Mouse (Mus musculus): ENCODE data around the gene March4. TPM values are rescaled to one million over a fixed set of nuclear protein-coding genes. Genes with fewer than 3 reads are reported as not detected.

The March4 gene
- polyA plus RNA-seq, 1 experiment from 2014 or later, result 3.1 TPM

DNA sequence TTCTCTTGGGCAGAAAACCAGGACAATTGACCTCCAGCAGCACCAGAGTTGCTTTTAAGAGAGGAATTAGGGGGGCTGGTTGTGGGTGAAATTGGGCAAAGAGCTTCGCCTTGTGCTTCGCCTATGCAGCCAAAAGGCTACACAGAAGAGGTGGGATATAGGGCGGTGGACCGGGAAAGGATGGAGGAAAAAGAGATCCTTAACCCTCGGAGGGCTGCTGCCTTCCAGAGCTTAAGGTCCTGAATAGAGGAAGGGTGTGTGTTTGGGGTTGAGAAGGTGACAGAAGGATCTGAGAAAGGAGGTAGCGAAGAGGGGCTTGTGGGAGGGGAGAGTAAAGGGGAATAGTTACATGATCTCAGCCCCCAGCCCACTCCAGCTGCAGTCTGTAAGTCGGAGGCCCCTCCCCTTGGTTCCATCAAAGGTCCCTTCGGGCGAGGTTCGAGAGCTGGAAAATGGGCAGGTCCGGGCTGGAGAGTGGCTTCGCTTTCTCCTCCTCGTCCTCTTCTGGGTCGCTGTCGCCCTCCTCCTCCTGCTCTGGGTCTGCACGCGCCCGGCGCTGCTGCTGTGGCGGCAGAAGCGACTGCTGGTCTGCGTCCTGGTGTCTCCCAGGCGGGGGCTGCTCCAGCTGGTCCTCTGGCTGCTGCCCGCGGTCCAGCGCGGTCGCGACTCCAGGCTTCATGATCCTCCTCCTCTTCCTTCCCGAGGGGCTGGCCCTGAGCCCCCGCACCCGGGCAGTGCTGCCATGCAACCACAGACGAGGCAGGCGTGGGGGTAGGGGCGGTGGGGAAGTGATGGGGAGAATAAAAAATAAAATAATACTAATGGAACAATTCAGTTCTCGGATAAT lies 782 bp downstream of the March4 start:
- peak; percentile 70 for ATAC-seq (ENCODE audit: insufficient read depth, low FRiP score, low TSS enrichment)
- Histone ChIP-seq H3K4me1 (ENCODE audit: control insufficient read depth, insufficient read depth, low read length) (peaks cover 9% of the 10 kb centered on the region; the same call in 1 of the 2 replicates), H3K4me3 (ENCODE audit: low read depth, low read length) (peak overlapping the region; percentile 33), H3K36me3 (ENCODE audit: control insufficient read depth, insufficient read depth, low read length) (no peaks in the 10 kb centered on the region), H3K4me2 (ENCODE audit: low read depth) (peak overlapping the region; percentile 79), H3K9ac (ENCODE audit: low read length) (peak overlapping the region; percentile 57), H3K9me3 (ENCODE audit: control insufficient read depth, low read length) (no peaks in the 10 kb centered on the region), H3K27me3 (ENCODE audit: control insufficient read depth, insufficient read depth, low read length) (peaks cover 8% of the 10 kb centered on the region; the same call in 1 of the 2 replicates), H3K27ac (ENCODE audit: low read depth, low read length) (peak overlapping the region; percentile 64)
- DNase-seq (ENCODE audit: low spot score), result peak; percentile 63
- WGBS, result 2% methylated on average over 35 of the region's 36 CpGs

GRCm38 (mm10) chr1:72533439-72533838 lies 3.3 kb downstream of the March4 start:
- Histone ChIP-seq H3K4me3 (ENCODE audit: low read depth, low read length) (peak overlapping the region; percentile 13; the same call in 1 of the 2 replicates), H3K9me3 (ENCODE audit: control insufficient read depth, low read length) (no peaks in the 10 kb centered on the region), H3K27ac (ENCODE audit: low read depth, low read length) (no peak overlapping the region), H3K27me3 (ENCODE audit: control insufficient read depth, insufficient read depth, low read length) (peaks cover 8% of the 10 kb centered on the region; the same call in 1 of the 2 replicates), H3K36me3 (ENCODE audit: control insufficient read depth, insufficient read depth, low read length) (no peaks in the 10 kb centered on the region), H3K9ac (ENCODE audit: low read length) (no peak overlapping the region), H3K4me2 (ENCODE audit: low read depth) (peak overlapping the region; percentile 28), H3K4me1 (ENCODE audit: control insufficient read depth, insufficient read depth, low read length) (peaks cover 9% of the 10 kb centered on the region; the same call in 1 of the 2 replicates)
- no peak for ATAC-seq (ENCODE audit: insufficient read depth, low FRiP score, low TSS enrichment)
- no peak for DNase-seq (ENCODE audit: low spot score)

GRCm38 (mm10) chr1:72532926-72533325 lies 3.8 kb downstream of the March4 start:
- no peak overlapping the region for H3K9ac ChIP-seq (ENCODE audit: low read length)
- peak overlapping the region; percentile 27 for H3K4me2 ChIP-seq (ENCODE audit: low read depth)

DNA sequence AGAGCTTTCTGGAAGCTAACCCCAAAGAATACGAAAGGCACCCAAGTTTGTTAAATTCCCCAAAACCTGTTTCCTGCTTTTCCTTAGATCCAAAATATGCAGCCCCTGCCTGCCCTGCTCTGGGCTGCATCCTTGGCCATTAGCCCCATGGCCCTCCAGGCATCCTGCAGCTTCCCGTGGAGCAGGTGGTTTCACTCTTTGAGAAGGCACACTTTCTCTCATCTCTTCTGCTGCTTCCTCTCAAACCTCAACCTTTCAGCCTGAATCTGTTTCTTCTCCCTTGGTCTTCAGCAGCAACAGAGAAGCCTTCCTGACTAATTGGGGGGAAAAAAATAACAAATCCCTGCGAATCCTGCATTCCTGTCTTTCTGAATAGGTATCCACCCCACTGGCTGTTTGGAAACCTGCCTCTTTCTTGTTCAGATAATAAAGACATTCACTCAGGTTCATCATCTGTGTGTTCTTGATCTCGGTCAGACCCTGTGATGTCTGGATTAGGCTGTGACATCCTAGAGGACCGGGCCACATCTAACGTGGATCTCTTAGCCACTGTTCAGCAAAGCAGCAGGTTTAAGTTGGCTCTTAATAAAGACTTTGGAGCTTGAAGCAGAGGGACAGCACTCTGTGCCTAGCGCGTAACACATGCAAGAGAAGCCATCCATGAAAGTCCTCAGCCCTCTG lies 6.1 kb downstream of the March4 start:
- H3K4me3 ChIP-seq (ENCODE audit: low read depth, low read length), result no peak overlapping the region

More at GRCm38 (mm10) chr1:72532926-72533325, 3.8 kb downstream of the March4 start:
- ATAC-seq (ENCODE audit: insufficient read depth, low FRiP score, low TSS enrichment) (no peak), DNase-seq (ENCODE audit: low spot score) (no peak)
- Histone ChIP-seq H3K4me1 (ENCODE audit: control insufficient read depth, insufficient read depth, low read length) (peaks cover 9% of the 10 kb centered on the region; the same call in 1 of the 2 replicates), H3K27me3 (ENCODE audit: control insufficient read depth, insufficient read depth, low read length) (peaks cover 8% of the 10 kb centered on the region; the same call in 1 of the 2 replicates), H3K4me3 (ENCODE audit: low read depth, low read length) (peak overlapping the region; percentile 13; the same call in 1 of the 2 replicates), H3K36me3 (ENCODE audit: control insufficient read depth, insufficient read depth, low read length) (no peaks in the 10 kb centered on the region), H3K9me3 (ENCODE audit: control insufficient read depth, low read length) (no peaks in the 10 kb centered on the region), H3K27ac (ENCODE audit: low read depth, low read length) (no peak overlapping the region)
- 92% methylated on average over 5 of the region's 5 CpGs for WGBS

DNA sequence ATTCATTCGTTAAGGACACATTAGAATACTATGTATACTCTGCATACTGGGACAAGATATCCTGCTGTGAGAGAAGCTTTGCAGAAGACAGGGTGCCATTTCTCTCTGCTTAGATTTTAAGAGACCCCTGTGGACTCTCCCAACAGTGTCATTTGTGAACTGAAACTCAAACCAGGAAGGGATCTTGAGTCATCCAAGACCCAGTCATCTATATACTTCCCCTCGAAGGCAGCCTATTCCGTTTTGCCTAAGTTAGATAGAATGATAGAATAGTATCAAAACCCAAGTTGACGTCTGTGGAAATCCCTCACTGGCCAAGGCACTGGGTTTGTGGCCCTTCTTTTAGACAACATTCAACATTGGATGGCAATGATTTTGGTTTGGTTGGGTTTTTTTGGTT lies 7.5 kb downstream of the March4 start:
- Histone ChIP-seq H3K4me2 (ENCODE audit: low read depth) (no peak overlapping the region), H3K36me3 (ENCODE audit: control insufficient read depth, insufficient read depth, low read length) (no peaks in the 10 kb centered on the region), H3K4me3 (ENCODE audit: low read depth, low read length) (no peak overlapping the region), H3K9ac (ENCODE audit: low read length) (no peak overlapping the region), H3K9me3 (ENCODE audit: control insufficient read depth, low read length) (no peaks in the 10 kb centered on the region), H3K27me3 (ENCODE audit: control insufficient read depth, insufficient read depth, low read length) (0 out of 2 replicates have a peak, but pooled peaks cover under 1% of the 10 kb centered on the region), H3K4me1 (ENCODE audit: control insufficient read depth, insufficient read depth, low read length) (no peaks in the 10 kb centered on the region), H3K27ac (ENCODE audit: low read depth, low read length) (no peak overlapping the region)
- no peak for DNase-seq (ENCODE audit: low spot score)
- WGBS, result 84% methylated on average over 4 of the region's 4 CpGs
- ATAC-seq (ENCODE audit: insufficient read depth, low FRiP score, low TSS enrichment), result no peak

More for the DNA sequence above, 6.1 kb downstream of the March4 start:
- H3K9me3 ChIP-seq (ENCODE audit: control insufficient read depth, low read length), result no peaks in the 10 kb centered on the region
- no peaks in the 10 kb centered on the region for H3K4me1 ChIP-seq (ENCODE audit: control insufficient read depth, insufficient read depth, low read length)
- ATAC-seq (ENCODE audit: insufficient read depth, low FRiP score, low TSS enrichment), result no peak
- H3K27me3 ChIP-seq (ENCODE audit: control insufficient read depth, insufficient read depth, low read length), result peaks cover 6% of the 10 kb centered on the region; the same call in 1 of the 2 replicates
- DNase-seq (ENCODE audit: low spot score), result no peak
- WGBS, result 86% methylated on average over 8 of the region's 8 CpGs
- no peak overlapping the region for H3K27ac ChIP-seq (ENCODE audit: low read depth, low read length)
- no peaks in the 10 kb centered on the region for H3K36me3 ChIP-seq (ENCODE audit: control insufficient read depth, insufficient read depth, low read length)
- H3K4me2 ChIP-seq (ENCODE audit: low read depth), result no peak overlapping the region
- H3K9ac ChIP-seq (ENCODE audit: low read length), result no peak overlapping the region

- Histone ChIP-seq H3K9ac (ENCODE audit: low read length) (no peak overlapping the region), H3K4me2 (ENCODE audit: low read depth) (no peak overlapping the region), H3K27ac (ENCODE audit: low read depth, low read length) (no peak overlapping the region), H3K9me3 (ENCODE audit: control insufficient read depth, low read length) (no peaks in the 10 kb centered on the region), H3K4me1 (ENCODE audit: control insufficient read depth, insufficient read depth, low read length) (no peaks in the 10 kb centered on the region), H3K27me3 (ENCODE audit: control insufficient read depth, insufficient read depth, low read length) (no peaks in the 10 kb centered on the region), H3K36me3 (ENCODE audit: control insufficient read depth, insufficient read depth, low read length) (no peaks in the 10 kb centered on the region), H3K4me3 (ENCODE audit: low read depth, low read length) (no peak overlapping the region)
- ATAC-seq (ENCODE audit: insufficient read depth, low FRiP score, low TSS enrichment) (no peak), DNase-seq (ENCODE audit: low spot score) (no peak)
- 81% methylated on average over 6 of the region's 6 CpGs for WGBS
Measured at GRCm38 (mm10) chr1:72523601-72524000, 13.1 kb downstream of the March4 start.

GRCm38 (mm10) chr1:72510778-72511520 lies 25.8 kb downstream of the March4 start:
- no peaks in the 10 kb centered on the region for H3K27me3 ChIP-seq (ENCODE audit: control insufficient read depth, insufficient read depth, low read length)
- H3K9ac ChIP-seq (ENCODE audit: low read length), result no peak overlapping the region
- H3K9me3 ChIP-seq (ENCODE audit: control insufficient read depth, low read length), result no peaks in the 10 kb centered on the region
- no peaks in the 10 kb centered on the region for H3K36me3 ChIP-seq (ENCODE audit: control insufficient read depth, insufficient read depth, low read length)
- no peaks in the 10 kb centered on the region for H3K4me1 ChIP-seq (ENCODE audit: control insufficient read depth, insufficient read depth, low read length)
- ATAC-seq (ENCODE audit: insufficient read depth, low FRiP score, low TSS enrichment) (no peak), DNase-seq (ENCODE audit: low spot score) (no peak)
- no peak overlapping the region for H3K4me3 ChIP-seq (ENCODE audit: low read depth, low read length)
- no peak overlapping the region for H3K27ac ChIP-seq (ENCODE audit: low read depth, low read length)
- 80% methylated on average over 7 of the region's 7 CpGs for WGBS
- H3K4me2 ChIP-seq (ENCODE audit: low read depth), result no peak overlapping the region

- no peak overlapping the region for H3K9ac ChIP-seq (ENCODE audit: low read length)
- no peak overlapping the region for H3K4me3 ChIP-seq (ENCODE audit: low read depth, low read length)
- 85% methylated on average over 4 of the region's 4 CpGs for WGBS
- H3K36me3 ChIP-seq (ENCODE audit: control insufficient read depth, insufficient read depth, low read length), result no peaks in the 10 kb centered on the region
- H3K9me3 ChIP-seq (ENCODE audit: control insufficient read depth, low read length), result no peaks in the 10 kb centered on the region
- no peaks in the 10 kb centered on the region for H3K27me3 ChIP-seq (ENCODE audit: control insufficient read depth, insufficient read depth, low read length)
- ATAC-seq (ENCODE audit: insufficient read depth, low FRiP score, low TSS enrichment) (no peak), DNase-seq (ENCODE audit: low spot score) (no peak)
- no peak overlapping the region for H3K27ac ChIP-seq (ENCODE audit: low read depth, low read length)
- no peaks in the 10 kb centered on the region for H3K4me1 ChIP-seq (ENCODE audit: control insufficient read depth, insufficient read depth, low read length)
- H3K4me2 ChIP-seq (ENCODE audit: low read depth), result no peak overlapping the region
Measured at GRCm38 (mm10) chr1:72509551-72509950, 27.2 kb downstream of the March4 start.
